Mouse (Mus musculus) ES-E14 (cell line): Measurements from ENCODE around the gene Rab5c. TPM values are rescaled to one million over a fixed set of nuclear protein-coding genes. Genes with fewer than 3 reads are reported as not detected.

Experiments
- DNase-seq: peaks from one replicate; pipeline ENCODE4 v3.0.0-alpha.2; 2013; ENCODE audit warnings: low read depth, low spot score
- H3K27ac ChIP-seq: 2 replicates; pipeline ENCODE4 v1.5.1; 2012; ENCODE audit warnings: low read depth, mild to moderate bottlenecking, low read length, moderate library complexity, mixed read lengths; ENCODE audit not compliant: poor library complexity, insufficient read depth, severe bottlenecking
- H3K36me3 ChIP-seq: 2 replicates; pipeline ENCODE4 v1.6.1; 2012; ENCODE audit warnings: mild to moderate bottlenecking, low read length, moderate library complexity, mixed read lengths; ENCODE audit not compliant: control insufficient read depth, poor library complexity, insufficient read depth, severe bottlenecking
- H3K4me1 ChIP-seq, 2 experiments: fragments of 150-350 bp in 1 of 2; sonication (generic) in 1 of 2; 2 replicates each; pipeline ENCODE4 v1.6.1; 2012; ENCODE audit warnings: low read length in 2 of 2, mild to moderate bottlenecking in 1 of 2, mixed read lengths in 1 of 2; ENCODE audit not compliant: control insufficient read depth in 2 of 2, insufficient read depth in 2 of 2, poor library complexity in 1 of 2
- H3K4me3 ChIP-seq, 2 experiments: fragments of 150-350 bp in 1 of 2; sonication (generic) in 1 of 2; 2 replicates each; pipeline ENCODE4 v1.5.1; 2012; ENCODE audit warnings: low read length in 2 of 2, low read depth in 1 of 2, mild to moderate bottlenecking in 1 of 2, mixed read lengths in 1 of 2; ENCODE audit not compliant: insufficient read depth in 1 of 2, poor library complexity in 1 of 2, severe bottlenecking in 1 of 2
- H3K9ac ChIP-seq: 2 replicates; pipeline ENCODE4 v1.6.1; 2012; ENCODE audit warnings: low read depth, mild to moderate bottlenecking, low read length, mixed read lengths; ENCODE audit not compliant: poor library complexity, insufficient read depth, severe bottlenecking
- H3K9me3 ChIP-seq: fragments of 150-350 bp; sonication (generic); 2 replicates; pipeline ENCODE4 v1.6.1; 2012; ENCODE audit warnings: low read depth, mild to moderate bottlenecking, low read length; ENCODE audit not compliant: control insufficient read depth, insufficient read depth
- CHD2 ChIP-seq: IDR thresholded peaks from 2 replicates; pipeline ENCODE4 v1.6.1; 2014; ENCODE audit warnings: mild to moderate bottlenecking, low read depth, low read length, inconsistent platforms
- HCFC1 ChIP-seq: IDR thresholded peaks from 2 replicates; pipeline ENCODE4 v1.6.1; 2012; ENCODE audit warnings: low read length, inconsistent platforms, borderline replicate concordance; ENCODE audit not compliant: insufficient read depth
- MAFK ChIP-seq: IDR thresholded peaks from 2 replicates; pipeline ENCODE4 v1.6.1; 2014; ENCODE audit warnings: mild to moderate bottlenecking, low read depth, low read length, inconsistent platforms; ENCODE audit not compliant: insufficient read depth
- ZC3H11A ChIP-seq: IDR thresholded peaks from 2 replicates; pipeline ENCODE4 v1.6.1; 2012; ENCODE audit warnings: low read depth, mild to moderate bottlenecking, inconsistent platforms, low read length, borderline replicate concordance
- ZNF384 ChIP-seq: IDR thresholded peaks from 2 replicates; pipeline ENCODE4 v1.6.1; 2012; ENCODE audit warnings: low read depth, low read length, inconsistent platforms
- in situ Hi-C, 2 experiments: fragments of 600-800 bp; cut with MboI; formaldehyde crosslinking; loops; one replicate each; pipeline ENCODE4 v1.15.1; 2025; ENCODE audit warnings: low sequenced_read_pairs in 2 of 2, inconsistent platforms in 1 of 2; ENCODE audit not compliant: unreplicated experiment in 2 of 2
- total RNA-seq: library from RNA; depleted of rRNA; stranded (reverse); fragments of 300-350 nt; gene quantifications from 2 replicates; pipeline ENCODE4 v1.2.3, GENCODE M21; 2012

Gene Rab5c
- total RNA-seq, 1 experiment = 124 TPM

- Histone ChIP-seq H3K27ac (no peak overlapping the region), H3K4me3 (no peak overlapping the region), H3K4me1 (peaks cover 3 to 16% of the 10 kb centered on the region in 2 experiments; a peak in 3 of 4 replicates), H3K9me3 (no peaks in the 10 kb centered on the region), H3K9ac (no peak overlapping the region), H3K36me3 (no peaks in the 10 kb centered on the region; the same call in 1 of the 2 replicates)
- in situ Hi-C loops = no loop called here
- TF ChIP-seq ZNF384 (no peak), ZC3H11A (no peak), HCFC1 (no peak), CHD2 (no peak), MAFK (no peak)
- DNase-seq = no peak
Measured at GRCm38 (mm10) chr11:100728601-100729000, 9.4 kb downstream of the Rab5c start.

GRCm38 (mm10) chr11:100727201-100727600 is 10.8 kb downstream of the Rab5c start:
- DNase-seq = no peak
- Histone ChIP-seq H3K36me3 (no peaks in the 10 kb centered on the region; the same call in 1 of the 2 replicates), H3K9ac (no peak overlapping the region), H3K4me3 (no peak overlapping the region), H3K27ac (no peak overlapping the region), H3K9me3 (no peaks in the 10 kb centered on the region), H3K4me1 (peaks cover 7 to 20% of the 10 kb centered on the region in 2 experiments; a peak in 3 of 4 replicates)
- TF ChIP-seq ZNF384 (no peak), HCFC1 (no peak), ZC3H11A (no peak), CHD2 (no peak), MAFK (no peak)
- in situ Hi-C loops = no loop called here

- Histone ChIP-seq H3K4me1 (peaks cover 12 to 27% of the 10 kb centered on the region in 2 experiments), H3K4me3 (no peak overlapping the region), H3K9me3 (no peaks in the 10 kb centered on the region), H3K36me3 (no peaks in the 10 kb centered on the region; the same call in 1 of the 2 replicates), H3K9ac (no peak overlapping the region), H3K27ac (no peak overlapping the region)
- no peak for DNase-seq
- in situ Hi-C loops = no loop called here
- no peak for TF ChIP-seq ZC3H11A
- no peak for TF ChIP-seq CHD2
- no peak for TF ChIP-seq MAFK
- no peak for TF ChIP-seq ZNF384
- no peak for TF ChIP-seq HCFC1
Measured at GRCm38 (mm10) chr11:100724919-100725512, 13.0 kb downstream of the Rab5c start.

- Histone ChIP-seq H3K4me1 (peaks cover 13 to 31% of the 10 kb centered on the region in 2 experiments), H3K9ac (no peak overlapping the region), H3K36me3 (peaks cover 13% of the 10 kb centered on the region), H3K4me3 (no peak overlapping the region), H3K9me3 (no peaks in the 10 kb centered on the region), H3K27ac (no peak overlapping the region)
- TF ChIP-seq CHD2 = no peak
- TF ChIP-seq ZC3H11A = no peak
- TF ChIP-seq MAFK = no peak
- TF ChIP-seq ZNF384 = no peak
- no peak for TF ChIP-seq HCFC1
- DNase-seq = no peak
- in situ Hi-C loops = no loop called here
Measured at GRCm38 (mm10) chr11:100722493-100723028, 15.5 kb downstream of the Rab5c start.

- Histone ChIP-seq H3K9ac (no peak overlapping the region), H3K9me3 (no peaks in the 10 kb centered on the region), H3K4me3 (no peak overlapping the region), H3K36me3 (peaks cover 14% of the 10 kb centered on the region), H3K27ac (no peak overlapping the region), H3K4me1 (peaks cover 13 to 31% of the 10 kb centered on the region in 2 experiments)
- in situ Hi-C loops = no loop called here
- DNase-seq = no peak
- TF ChIP-seq ZNF384 (no peak), MAFK (no peak), HCFC1 (no peak), ZC3H11A (no peak), CHD2 (no peak)
Measured at GRCm38 (mm10) chr11:100721776-100722492, 16.1 kb downstream of the Rab5c start.
